Mouse (Mus musculus) olfactory bulb, adult 2 months (tissue): ENCODE data around the gene Hectd4.

Experiments used
- CTCF ChIP-seq: fragments of 200-500 bp; IDR thresholded peaks from 2 replicates; pipeline ENCODE4 v1.5.1; 2012; ENCODE audit warnings: low read depth, mild to moderate bottlenecking, low read length, moderate library complexity; ENCODE audit not compliant: insufficient read depth
- POLR2A ChIP-seq: fragments of 200-500 bp; IDR thresholded peaks from 2 replicates; pipeline ENCODE4 v1.6.1; 2012; ENCODE audit warnings: mild to moderate bottlenecking, low read depth, low read length, moderate library complexity; ENCODE audit not compliant: insufficient read depth

- no peak for TF ChIP-seq CTCF
- TF ChIP-seq POLR2A = no peak; the same call in 1 of the 2 replicates
These were observed 177.4 kb downstream of the Hectd4 start, which contains the start of gene Naa25 for GRCm38 (mm10) chr5:121397187-121398145.
